Mouse (Mus musculus) left cerebral cortex, postnatal 4 days (tissue): Measurements from ENCODE around the gene Gm11983. TPM values are rescaled to one million over a fixed set of nuclear protein-coding genes. Genes with fewer than 3 reads are reported as not detected.
A peak's percentile ranks its signal among the peaks of the same experiment; 100 is the strongest.
"Not testable (repeated sequence)": the region's sequence is repeated elsewhere in the genome, so short reads cannot be mapped to it uniquely, and the experiment has no call there.

ENCODE experiments used
- DNase-seq: peaks from one replicate; pipeline ENCODE4 v3.0.0-alpha.2; 2022
- intact Hi-C: fragments of 180-260 bp; cut with DNase I; formaldehyde crosslinking; loops from one replicate; pipeline ENCODE4 v1.15.1; 2025
- total RNA-seq, 2 experiments: library from RNA; stranded (reverse); gene quantifications; 2 replicates each; pipeline ENCODE4 v1.2.3; 2021

The Gm11983 gene
- total RNA-seq: not detected

DNA sequence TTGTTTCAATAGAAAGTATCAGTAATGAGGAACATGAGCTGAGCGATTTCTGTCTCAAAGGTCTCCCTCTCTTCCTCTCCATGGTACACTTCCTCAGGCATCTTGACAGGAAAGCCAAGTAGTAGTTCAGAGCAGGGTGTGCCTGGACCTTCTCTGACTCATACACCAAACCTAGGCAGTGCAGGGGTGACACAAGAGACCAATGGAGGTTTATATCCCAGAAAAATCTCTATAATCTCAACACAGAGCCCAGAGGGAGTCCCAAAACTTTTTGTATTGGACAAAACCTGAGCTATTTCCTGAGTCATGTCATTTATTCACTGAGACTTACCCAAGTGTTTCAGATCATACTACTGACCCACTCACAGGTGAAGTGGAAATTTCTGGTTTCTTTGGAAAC, at the start of gene Gm11983:
Gm11983 (minus strand) TSS at position 101 of the 400 bp plus-strand sequence.
- intact Hi-C loops: no loop called here
- no peak for DNase-seq

GRCm38 (mm10) chr11:6883045-6883444, 45.6 kb upstream of the Gm11983 start:
- intact Hi-C loops: loop anchor here (10.0 kb wide), 1 partner anchor 182 kb away; the partner anchor contains the start of gene Adcy1
- not testable (repeated sequence) for DNase-seq

GRCm38 (mm10) chr11:6881614-6882013, 44.2 kb upstream of the Gm11983 start:
- DNase-seq: no peak
- intact Hi-C loops: loop anchor here (10.0 kb wide), 1 partner anchor 183 kb away; the partner anchor contains the start of gene Adcy1

DNA sequence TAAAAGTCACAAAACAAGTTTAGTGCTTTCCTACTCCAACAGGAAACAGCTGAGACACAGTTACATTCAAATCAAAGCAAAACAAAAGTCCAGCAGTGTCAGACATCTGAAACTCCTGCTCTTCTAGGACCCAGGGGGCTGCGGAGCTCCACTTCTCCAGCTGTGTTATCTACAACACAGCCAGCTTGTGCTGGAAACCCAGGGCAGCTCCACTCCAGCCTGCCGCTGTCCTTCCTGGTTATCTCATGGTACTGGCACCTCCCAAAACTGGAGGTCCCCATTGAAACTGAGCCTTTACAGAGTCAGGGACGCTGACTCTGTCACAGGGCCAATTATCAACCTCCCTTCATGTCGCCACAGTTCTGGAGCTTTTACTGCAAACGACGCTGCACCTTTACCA, 40.3 kb upstream of the Gm11983 start:
- no peak for DNase-seq
- intact Hi-C loops: no loop called here

DNA sequence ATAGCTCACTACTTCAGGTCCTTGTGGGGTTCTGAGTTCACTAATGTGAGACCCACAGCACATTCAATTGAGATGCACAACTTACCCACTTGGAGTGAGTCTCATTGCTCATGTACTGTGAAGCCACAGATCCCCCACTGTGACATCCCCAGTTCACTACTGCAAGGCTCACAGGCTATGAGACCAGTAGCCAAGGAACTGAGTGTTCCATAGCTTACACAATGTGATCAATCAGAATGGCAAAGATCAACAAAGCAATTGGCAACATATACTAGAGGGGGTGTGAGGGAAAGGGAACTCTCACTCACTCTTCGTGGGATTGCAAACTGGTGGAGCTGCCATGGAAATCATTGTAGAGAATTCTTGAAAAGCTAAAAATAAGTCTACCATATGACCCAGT, 33.5 kb upstream of the Gm11983 start:
- DNase-seq: no peak
- intact Hi-C loops: no loop called here

DNA sequence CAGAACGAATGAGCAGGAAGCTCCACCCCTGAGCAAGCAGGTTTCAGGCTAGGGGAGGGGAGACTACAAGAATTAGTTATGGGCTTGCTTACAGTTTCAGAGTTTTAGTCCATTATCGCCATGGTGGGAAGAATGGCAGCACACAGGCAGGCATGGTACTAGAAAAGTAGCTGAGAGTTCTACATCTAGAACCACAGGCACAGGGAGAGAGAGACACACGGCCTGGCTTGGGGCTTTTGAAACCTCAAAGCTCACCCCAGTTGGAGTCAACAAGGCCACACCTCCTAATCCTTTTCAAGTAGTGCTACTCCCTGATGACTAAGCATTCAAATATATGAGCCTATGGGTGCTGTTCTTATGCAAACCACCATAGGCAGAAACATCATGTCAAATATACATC, 28.1 kb upstream of the Gm11983 start:
- intact Hi-C loops: no loop called here
- DNase-seq: no peak

DNA sequence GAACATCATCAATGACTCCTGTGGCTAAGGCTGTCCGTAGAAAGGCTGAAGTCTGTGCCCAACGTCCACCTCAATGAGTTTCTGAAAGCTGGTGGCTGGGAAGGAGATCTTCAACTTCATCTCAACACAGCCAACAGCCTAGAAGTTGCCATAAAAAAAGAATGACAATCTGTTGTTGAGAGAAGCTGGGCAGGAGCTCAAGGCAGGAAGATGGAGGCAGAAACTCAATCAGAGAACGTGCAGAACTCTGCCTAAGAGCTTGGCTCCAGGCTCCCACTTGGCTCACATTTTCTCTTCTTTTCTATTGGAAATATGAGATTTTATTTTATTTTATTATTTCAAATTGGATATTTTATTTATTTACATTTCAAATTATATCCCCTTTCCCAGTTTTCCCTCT, 24.7 kb upstream of the Gm11983 start:
- intact Hi-C loops: no loop called here
- DNase-seq: no peak

DNA sequence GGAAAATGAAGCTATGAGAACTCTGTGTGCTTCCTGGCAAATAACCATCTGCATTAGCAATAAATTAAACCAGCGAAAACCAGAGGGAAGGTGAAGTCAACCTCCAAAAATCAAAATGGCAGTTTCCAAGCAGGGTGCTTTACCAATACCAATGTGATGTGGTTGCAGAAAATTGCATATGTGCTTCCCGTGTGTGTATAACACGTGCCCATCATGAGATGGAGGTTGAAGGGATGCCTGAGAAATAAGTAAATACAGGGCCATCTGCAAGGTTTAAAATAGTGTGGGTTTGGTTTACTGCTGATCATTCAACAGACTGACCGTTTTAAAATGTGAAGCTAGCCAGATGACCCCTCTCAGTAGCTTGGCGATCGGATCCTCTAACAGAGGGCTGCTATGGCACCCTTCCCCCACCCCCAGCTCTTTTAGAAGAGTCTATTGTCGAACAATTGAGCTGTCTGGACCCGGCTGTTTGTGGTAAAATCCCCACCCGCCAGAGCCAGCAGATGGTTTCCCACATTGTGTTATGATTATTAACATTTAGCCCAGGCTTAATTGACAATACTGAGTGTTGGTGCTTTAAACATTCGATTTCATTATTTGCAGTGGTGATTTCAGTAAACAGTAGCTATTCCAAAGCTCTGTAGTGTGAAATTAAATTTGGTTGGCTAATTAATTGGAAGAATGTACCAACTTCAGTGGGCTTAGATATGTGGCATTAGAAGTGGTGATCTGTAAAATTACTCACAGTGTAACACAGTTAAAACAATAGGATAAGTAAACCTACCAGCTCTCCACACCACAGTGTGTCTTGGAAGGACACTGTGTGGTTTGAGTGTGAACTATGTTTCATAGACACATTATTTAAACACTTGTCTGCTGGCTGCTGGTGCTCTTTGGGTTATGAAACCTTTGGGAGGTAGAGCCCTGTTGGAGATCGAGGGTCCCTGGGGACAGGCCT, 22.7 kb upstream of the Gm11983 start:
- intact Hi-C loops: no loop called here
- DNase-seq: peak; percentile 52

- no peak for DNase-seq
- intact Hi-C loops: no loop called here
These were observed 21.6 kb upstream of the Gm11983 start for GRCm38 (mm10) chr11:6859096-6859495.

GRCm38 (mm10) chr11:6855942-6856341, 18.5 kb upstream of the Gm11983 start:
- intact Hi-C loops: no loop called here
- DNase-seq: no peak

- DNase-seq, intact Hi-C loops: not testable (repeated sequence)
These were observed 15.9 kb upstream of the Gm11983 start for GRCm38 (mm10) chr11:6853366-6853765.

DNA sequence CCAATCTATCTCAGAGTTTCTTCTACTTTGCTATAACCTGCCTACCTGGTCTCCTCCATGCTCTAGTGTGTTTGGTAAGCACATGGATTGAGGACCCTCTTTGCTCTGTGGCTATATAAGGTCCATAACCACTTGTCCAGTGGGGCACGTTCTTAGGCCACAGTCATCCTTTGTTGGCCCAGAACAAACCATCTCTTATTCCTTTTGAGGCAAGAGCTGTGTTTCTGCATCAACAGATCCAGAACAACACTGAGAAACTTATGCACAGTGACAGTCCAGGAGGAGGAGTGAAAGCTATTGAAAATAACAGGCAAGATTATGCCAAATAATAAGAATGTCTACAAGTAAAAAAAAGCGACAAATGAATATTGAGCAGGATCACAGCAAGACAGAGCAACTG, 6.4 kb upstream of the Gm11983 start:
- intact Hi-C loops: no loop called here
- DNase-seq: no peak

DNA sequence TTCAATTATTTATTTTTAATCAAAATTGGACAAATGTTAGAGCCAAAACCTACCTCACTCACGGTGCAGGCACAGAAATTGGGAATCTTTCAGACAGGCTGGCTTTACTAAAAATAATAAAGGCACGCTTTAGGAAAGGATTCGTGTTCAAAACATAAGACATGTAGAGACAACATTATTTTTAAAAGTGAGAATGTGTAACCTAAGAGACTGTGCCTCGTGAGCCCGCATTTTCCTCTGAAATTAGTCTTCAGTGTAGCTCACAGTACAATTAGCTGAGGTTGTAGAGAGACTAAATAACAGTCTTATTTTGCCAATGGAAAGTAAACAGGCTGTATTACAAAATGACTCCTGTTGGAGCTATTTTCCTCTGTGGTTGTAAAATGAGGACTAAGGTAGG, 4.7 kb upstream of the Gm11983 start:
- DNase-seq: no peak

DNA sequence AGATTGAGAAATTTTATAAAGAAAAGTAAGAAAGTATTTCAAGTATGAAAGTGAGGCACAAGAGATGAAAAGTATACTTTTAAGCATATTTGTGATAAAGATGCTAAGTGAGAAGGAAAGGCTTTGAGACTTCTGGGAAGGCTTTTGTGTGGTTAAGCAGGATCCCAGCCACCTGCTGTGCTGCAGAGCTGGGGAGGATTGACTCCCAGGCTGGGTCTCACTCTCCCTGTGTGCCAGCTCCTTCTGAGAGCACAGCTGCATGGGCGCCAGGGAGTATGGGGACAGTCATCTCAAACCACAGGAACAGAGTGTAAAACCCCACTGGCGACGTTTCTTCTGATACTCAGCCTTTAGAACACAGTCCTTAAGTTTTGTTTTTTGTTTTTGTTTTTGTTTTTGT, 3.3 kb upstream of the Gm11983 start:
- intact Hi-C loops: no loop called here
- no peak for DNase-seq

More for the DNA sequence above, 4.7 kb upstream of the Gm11983 start:
- intact Hi-C loops: no loop called here

DNA sequence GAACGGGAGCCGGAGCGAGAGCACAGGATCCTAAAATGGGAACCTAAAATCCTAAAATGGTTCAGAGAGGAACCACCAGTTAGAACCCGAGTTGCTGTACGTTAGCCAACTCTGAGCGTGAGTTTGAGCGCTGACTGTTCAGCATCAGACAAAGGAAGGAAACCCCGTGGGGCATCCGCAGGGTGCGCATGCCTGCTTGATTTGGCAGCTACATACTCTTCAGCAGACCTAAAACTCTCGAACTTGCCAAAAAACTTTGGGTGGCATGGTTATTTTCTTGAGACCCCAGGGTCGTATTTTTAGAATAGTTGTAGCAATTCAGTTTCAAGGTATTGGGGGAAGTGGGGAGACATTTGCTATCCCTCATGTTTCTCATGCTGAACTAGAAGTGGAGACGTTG, 2.8 kb downstream of the Gm11983 start:
- intact Hi-C loops: no loop called here
- no peak for DNase-seq

- no peak for DNase-seq
- intact Hi-C loops: no loop called here
These were observed 3.7 kb downstream of the Gm11983 start for GRCm38 (mm10) chr11:6833731-6834130.

DNA sequence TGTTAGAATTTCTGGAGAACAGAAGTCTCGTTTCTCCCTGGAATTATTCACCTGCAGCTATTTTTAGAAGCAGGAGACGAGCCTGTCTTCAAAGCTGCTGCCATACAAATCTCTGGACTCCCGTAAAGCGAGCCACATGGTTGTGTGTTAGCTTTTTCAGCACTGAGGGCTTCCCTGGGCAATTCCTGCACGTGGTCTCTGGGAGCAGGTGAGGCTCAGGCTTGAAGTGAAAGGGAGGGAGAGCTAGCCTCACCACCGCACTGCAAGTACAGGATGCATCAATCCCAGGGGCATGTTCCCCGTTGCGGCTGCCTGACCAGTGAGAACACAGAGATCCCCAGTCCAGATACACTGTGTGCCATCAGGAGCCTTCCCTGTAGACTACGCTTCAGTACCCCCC, 5.5 kb downstream of the Gm11983 start:
- no peak for DNase-seq
- intact Hi-C loops: no loop called here

- no peak for DNase-seq
- intact Hi-C loops: no loop called here
These were observed 9.3 kb downstream of the Gm11983 start for GRCm38 (mm10) chr11:6828196-6828595.

DNA sequence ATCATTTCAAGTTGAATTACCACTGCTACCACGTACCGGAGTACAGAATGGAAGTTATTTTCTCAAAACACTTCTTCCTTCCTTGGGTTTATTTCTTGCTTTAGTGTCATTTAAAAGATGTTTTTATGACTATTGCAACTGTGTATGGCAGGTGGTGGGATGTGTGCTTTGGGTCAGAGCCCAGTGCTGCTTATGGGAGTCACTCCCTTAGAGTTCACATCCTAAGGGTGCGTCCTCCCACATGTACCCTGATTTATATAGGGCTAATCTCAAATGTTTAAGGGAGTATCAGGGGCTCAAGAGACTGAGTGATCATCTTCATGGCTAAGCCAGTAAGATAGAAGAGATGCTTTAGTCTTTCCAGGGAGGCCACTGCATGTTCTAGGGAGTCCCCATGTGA, 11.3 kb downstream of the Gm11983 start:
- intact Hi-C loops: no loop called here
- no peak for DNase-seq

DNA sequence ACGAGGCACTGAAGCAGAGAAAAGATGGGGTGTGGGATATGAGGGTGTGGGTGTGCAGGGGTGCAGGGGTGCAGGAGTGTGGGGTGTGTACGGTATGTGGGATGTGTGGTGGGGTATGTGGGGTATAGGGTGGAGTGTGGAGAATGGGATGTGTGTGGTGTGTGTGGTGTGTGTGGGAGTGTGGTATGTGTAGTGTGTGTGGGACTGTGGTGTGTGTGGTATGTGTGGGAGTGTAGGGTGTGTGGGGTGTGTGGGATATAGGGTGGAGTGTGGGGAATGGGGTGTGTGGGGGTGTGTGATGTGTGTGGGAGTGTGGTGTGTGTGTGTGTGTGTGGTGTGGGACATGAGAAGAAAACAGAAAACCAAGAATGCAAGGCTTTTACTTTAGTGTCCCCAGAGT, 14.3 kb downstream of the Gm11983 start:
- intact Hi-C loops: no loop called here

DNA sequence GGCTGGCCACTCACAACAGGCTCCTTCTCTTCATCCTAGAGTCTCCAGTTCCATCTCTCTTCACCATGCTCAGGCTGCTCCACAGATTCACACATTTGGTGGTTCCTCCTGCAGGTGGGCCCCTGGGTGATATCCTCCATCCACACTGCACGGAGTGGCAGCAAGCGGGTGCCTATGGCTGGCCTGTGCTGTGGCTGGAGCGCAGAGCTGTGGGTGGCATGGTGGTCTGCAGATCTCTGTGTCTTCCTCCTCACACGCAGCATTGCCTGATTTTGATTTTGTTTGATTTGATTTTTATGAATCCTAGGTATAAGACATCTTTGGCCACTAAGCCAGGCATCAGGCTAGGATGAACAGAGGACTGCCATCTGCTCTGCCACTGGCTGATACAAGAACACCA, 23.0 kb downstream of the Gm11983 start:
- no peak for DNase-seq
- intact Hi-C loops: no loop called here

More for the DNA sequence above, 14.3 kb downstream of the Gm11983 start:
- DNase-seq: no peak

GRCm38 (mm10) chr11:6802879-6803278, 34.6 kb downstream of the Gm11983 start:
- DNase-seq, intact Hi-C loops: not testable (repeated sequence)
